Mouse (Mus musculus) G1E (cell line): ENCODE results near the gene Tbx1. TPM values are rescaled to one million over a fixed set of nuclear protein-coding genes. Genes with fewer than 3 reads are reported as not detected.

Experiments used
- ATAC-seq: 2 replicates; pipeline ENCODE4 v1.8.0; 2016; ENCODE audit warnings: mild to moderate bottlenecking; ENCODE audit not compliant: insufficient number of reproducible peaks, poor library complexity, low FRiP score, severe bottlenecking; ENCODE audit errors: extremely low read depth
- DNase-seq: peaks from one replicate; pipeline ENCODE4 v3.0.0; 2012; ENCODE audit warnings: low spot score
- H3K27me3 ChIP-seq: 2 replicates; pipeline ENCODE4 v1.6.1; 2012; ENCODE audit warnings: mild to moderate bottlenecking, low read length, inconsistent platforms; ENCODE audit not compliant: insufficient read depth
- H3K36me3 ChIP-seq: replicated peaks from 2 replicates; pipeline ENCODE3; 2012; ENCODE audit warnings: mild to moderate bottlenecking, inconsistent platforms
- H3K4me1 ChIP-seq: 2 replicates; pipeline ENCODE4 v1.6.1; 2012; ENCODE audit warnings: low read depth, low read length, inconsistent platforms, mixed read lengths; ENCODE audit not compliant: insufficient read depth
- H3K4me3 ChIP-seq: 2 replicates; pipeline ENCODE4 v1.5.1; 2012; ENCODE audit warnings: low read depth, mild to moderate bottlenecking, inconsistent platforms, low read length, moderate library complexity, mixed read lengths
- H3K9me3 ChIP-seq: replicated peaks from 2 replicates; pipeline ENCODE4 v1.6.1; 2012; ENCODE audit warnings: inconsistent platforms
- CTCF ChIP-seq: IDR thresholded peaks from 2 replicates; pipeline ENCODE4 v1.5.1; 2012; ENCODE audit warnings: low read depth, low read length, inconsistent platforms, mixed read lengths
- GATA1 ChIP-seq: IDR thresholded peaks from 2 replicates; pipeline ENCODE4 v1.6.1; 2012; ENCODE audit warnings: borderline replicate concordance, low read length, inconsistent platforms, mixed read lengths
- GATA2 ChIP-seq: IDR thresholded peaks from 2 replicates; pipeline ENCODE4 v1.6.1; 2012; ENCODE audit warnings: low read depth, low read length, inconsistent platforms, borderline replicate concordance
- POLR2AphosphoS5 ChIP-seq: IDR thresholded peaks from 2 replicates; pipeline ENCODE4 v1.6.1; 2012; ENCODE audit warnings: low read depth, low read length, inconsistent platforms; ENCODE audit not compliant: insufficient replicate concordance
- TAL1 ChIP-seq: conservative IDR thresholded peaks from 2 replicates; pipeline ENCODE4 v1.6.1; 2012; ENCODE audit warnings: low read depth, low read length, inconsistent platforms, mixed read lengths
- polyA plus RNA-seq: library from polyadenylated mRNA; stranded (reverse); fragments of >175 nt; gene quantifications from 2 replicates; pipeline ENCODE4 v1.2.3, GENCODE M21; 2012
- total RNA-seq, 2 experiments: library from RNA; stranded (forward) in 1 of 2; stranded (reverse) in 1 of 2; fragments of 200-1000 nt in 1 of 2; fragments of >200 nt in 1 of 2; fragmentation: Nextera tagmentation in 1 of 2; gene quantifications; 2 replicates each; pipeline ENCODE4 v1.2.3; 2014 to 2017

The Tbx1 gene
- total and polyA plus RNA-seq, 3 experiments = 0.11 TPM; not detected in 2

DNA sequence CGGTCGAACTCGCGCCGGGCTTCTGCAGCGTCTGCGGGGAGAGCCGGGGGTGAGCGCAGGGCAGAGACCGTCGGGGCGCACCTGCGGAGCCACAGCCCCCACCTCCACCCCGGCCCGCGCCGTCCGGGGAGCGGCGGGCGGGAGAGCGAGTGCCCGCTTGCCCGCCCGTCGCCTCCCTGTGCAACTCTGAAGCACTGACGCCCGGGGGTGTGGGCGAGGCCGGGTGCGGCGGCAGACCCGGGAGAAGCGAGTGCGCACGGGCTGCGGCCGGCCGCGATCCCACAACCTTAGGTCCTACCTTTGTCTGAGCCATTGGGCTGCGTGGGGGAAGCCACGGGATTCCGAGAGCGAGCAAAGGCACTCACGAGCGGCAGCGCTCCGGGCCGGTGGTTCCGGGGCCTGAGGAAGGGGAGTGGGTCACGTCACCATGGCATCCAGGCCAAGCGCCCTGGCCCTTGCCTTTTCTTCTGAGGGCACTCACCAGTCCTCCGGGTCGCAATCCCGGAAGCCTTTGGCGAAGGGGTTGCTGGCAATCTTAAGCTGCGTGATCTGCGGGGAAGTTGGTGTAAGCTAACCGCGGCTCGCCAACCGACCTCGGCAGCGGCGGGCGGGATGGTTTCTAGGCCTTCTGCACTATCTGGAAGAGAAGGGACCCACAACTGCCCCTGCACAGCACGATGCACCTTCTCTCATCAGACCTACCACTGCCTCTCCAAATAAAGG lies 7.9 kb downstream of the Tbx1 start:
- ATAC-seq (no peak), DNase-seq (no peak)
- H3K36me3 ChIP-seq = no peaks in the 10 kb centered on the region
- H3K4me1 ChIP-seq = no peaks in the 10 kb centered on the region
- H3K27me3 ChIP-seq = peaks cover 13% of the 10 kb centered on the region; the same call in 1 of the 2 replicates
- no peak for TF ChIP-seq GATA2
- no peak for TF ChIP-seq TAL1
- TF ChIP-seq POLR2AphosphoS5 = no peak
- no peak for TF ChIP-seq GATA1
- no peak for TF ChIP-seq CTCF
- H3K4me3 ChIP-seq = peak overlapping the region; percentile 13; the same call in 1 of the 2 replicates
- peaks cover 33% of the 10 kb centered on the region for H3K9me3 ChIP-seq

DNA sequence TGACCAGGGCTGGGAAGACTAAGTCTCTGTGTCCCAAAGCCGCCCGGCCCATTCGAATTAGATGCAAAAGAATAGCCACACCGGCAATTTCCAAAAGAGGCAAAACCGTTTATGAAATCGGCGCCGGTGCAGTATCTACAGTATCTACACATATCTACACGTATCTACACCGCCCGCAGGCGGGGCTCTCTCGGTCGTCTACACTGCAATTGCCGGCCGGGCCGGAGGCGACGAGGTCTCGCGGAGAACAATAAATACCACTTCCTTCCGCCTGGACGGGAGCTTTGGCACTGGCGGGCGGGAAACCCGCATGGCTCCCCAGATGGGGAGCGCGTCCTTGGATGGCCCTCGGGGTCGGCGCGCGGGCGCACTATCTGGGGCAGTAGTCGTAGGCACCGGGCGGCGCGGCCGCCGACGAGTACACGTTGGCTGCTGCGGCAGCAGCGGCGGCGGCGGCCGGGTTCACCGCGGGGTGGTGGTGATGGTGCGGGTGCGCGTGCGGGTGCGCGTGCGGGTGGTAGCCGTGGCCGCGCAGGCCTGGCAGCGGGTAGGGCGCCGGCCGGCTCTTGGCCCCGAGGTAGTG lies 8.8 kb downstream of the Tbx1 start:
- Histone ChIP-seq H3K36me3 (no peaks in the 10 kb centered on the region), H3K27me3 (peaks cover 16% of the 10 kb centered on the region), H3K9me3 (peaks cover 32% of the 10 kb centered on the region), H3K4me3 (no peak overlapping the region; the same call in 1 of the 2 replicates), H3K4me1 (no peaks in the 10 kb centered on the region)
- DNase-seq = no peak
- no peak for ATAC-seq
- TF ChIP-seq TAL1 (no peak), POLR2AphosphoS5 (no peak), GATA1 (no peak), GATA2 (no peak)

DNA sequence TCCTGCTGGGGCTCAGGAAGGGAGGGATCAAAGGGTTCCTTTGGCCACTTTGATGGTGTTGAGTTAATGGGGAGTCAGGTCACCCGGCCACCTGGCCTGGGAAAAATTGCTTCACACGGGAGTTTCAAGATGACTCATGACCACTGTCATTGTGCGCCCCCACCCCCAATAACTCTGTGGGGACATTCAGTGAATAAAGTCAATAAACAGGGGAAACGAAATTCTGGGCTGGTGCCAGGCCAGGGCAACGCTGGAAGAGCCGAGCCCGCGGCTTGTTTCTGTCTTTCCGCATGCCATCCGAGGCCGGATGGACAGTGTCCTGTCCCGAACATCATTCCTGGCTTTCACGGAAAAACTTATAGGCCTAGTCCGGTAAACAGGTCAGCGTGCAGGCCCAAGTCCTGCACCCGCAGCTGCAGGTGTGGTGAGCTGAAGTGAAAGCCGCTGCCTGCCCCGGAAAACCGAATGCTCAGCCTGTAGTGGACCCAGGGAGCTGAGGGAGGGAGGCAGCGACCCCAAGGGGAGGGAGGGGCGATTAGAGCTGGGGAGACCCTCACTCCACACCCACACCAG lies 9.3 kb downstream of the Tbx1 start:
- peaks cover 14% of the 10 kb centered on the region for H3K27me3 ChIP-seq
- H3K4me3 ChIP-seq = no peak overlapping the region
- TF ChIP-seq POLR2AphosphoS5 (no peak), TAL1 (no peak)
- no peak for DNase-seq
- no peaks in the 10 kb centered on the region for H3K36me3 ChIP-seq
- H3K4me1 ChIP-seq = no peaks in the 10 kb centered on the region
- peaks cover 26% of the 10 kb centered on the region for H3K9me3 ChIP-seq
- ATAC-seq = no peak

DNA sequence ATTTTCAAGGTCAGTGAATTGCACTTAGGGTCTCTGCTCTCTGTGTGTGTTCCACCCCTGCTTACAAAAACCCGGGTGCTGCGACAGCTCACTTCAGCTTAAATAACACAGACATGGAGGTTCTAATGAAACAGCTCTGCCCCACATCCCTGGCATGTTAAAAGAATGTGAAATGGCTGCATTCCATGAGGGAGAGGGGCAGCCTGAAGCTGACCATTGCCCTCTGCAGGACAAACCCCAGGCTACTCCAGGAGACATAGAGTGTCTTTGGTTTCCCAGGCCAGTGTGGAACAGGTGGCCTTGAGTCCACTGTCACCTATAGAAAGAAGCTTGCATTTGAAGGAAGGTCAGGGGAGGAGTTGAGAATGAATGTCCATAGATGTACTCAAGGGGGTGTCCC lies 10.1 kb downstream of the Tbx1 start:
- no peaks in the 10 kb centered on the region for H3K36me3 ChIP-seq
- peaks cover 14% of the 10 kb centered on the region for H3K27me3 ChIP-seq
- no peak for DNase-seq
- no peak overlapping the region for H3K4me3 ChIP-seq
- ATAC-seq = no peak
- TF ChIP-seq CTCF (no peak), GATA1 (no peak), POLR2AphosphoS5 (no peak), GATA2 (no peak), TAL1 (no peak)
- H3K4me1 ChIP-seq = no peaks in the 10 kb centered on the region
- peaks cover 24% of the 10 kb centered on the region for H3K9me3 ChIP-seq

DNA sequence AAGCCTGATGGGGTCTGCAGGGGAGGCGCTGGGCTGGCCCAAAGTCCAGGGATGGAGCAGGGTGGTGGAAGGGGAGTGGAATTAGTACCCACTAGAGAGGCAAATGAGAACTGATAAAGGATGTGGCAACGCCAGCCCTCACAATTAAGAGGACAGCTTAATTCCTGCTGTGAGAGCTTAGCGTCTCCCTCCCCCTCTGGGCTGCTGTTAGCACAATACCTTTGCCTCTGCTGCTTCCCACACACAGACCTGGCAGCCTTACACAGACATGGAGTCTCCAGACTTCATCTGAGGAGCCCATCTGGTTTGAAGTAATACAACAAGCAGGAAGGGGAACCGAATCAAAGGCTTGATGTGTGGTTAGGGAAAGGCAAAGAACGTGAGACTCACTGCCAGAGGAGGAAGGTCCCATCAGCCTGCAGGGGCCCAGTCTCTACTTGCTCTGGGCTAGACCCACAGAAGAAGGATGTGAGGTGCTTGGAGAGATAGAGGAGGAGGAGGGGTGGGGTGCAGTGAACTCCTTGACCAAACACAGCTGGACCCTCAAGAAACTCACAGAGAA lies 12.8 kb downstream of the Tbx1 start:
- Histone ChIP-seq H3K27me3 (peaks cover 17% of the 10 kb centered on the region), H3K4me1 (no peaks in the 10 kb centered on the region), H3K36me3 (no peaks in the 10 kb centered on the region), H3K4me3 (no peak overlapping the region), H3K9me3 (peaks cover 16% of the 10 kb centered on the region)
- ATAC-seq = no peak
- no peak for TF ChIP-seq TAL1
- TF ChIP-seq GATA2 = no peak
- TF ChIP-seq CTCF = no peak
- no peak for TF ChIP-seq GATA1
- no peak for TF ChIP-seq POLR2AphosphoS5
- no peak for DNase-seq

DNA sequence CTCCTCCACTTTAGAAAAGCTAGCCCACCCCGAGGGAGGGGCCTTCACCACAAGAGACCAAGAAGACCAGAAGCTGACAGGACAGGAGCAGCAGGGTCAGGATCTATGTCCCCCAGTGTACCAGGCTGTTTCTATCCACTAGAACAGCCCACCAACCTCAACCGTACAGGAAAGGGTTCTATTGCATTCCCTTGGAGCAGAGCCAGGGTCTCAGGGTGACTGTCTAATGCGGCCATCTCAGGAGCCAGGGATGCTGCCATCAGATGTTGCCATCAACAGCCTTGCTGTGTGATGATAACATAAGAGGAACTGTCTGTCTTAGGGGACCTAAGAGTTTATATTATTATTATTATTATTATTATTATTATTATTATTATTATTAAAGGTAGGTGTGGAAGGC lies 13.4 kb downstream of the Tbx1 start:
- TF ChIP-seq POLR2AphosphoS5 = no peak
- no peak for TF ChIP-seq GATA2
- TF ChIP-seq TAL1 = no peak
- no peak for TF ChIP-seq GATA1
- no peak for TF ChIP-seq CTCF
- peaks cover 16% of the 10 kb centered on the region for H3K27me3 ChIP-seq
- H3K4me1 ChIP-seq = no peaks in the 10 kb centered on the region

More for the DNA sequence above, 13.4 kb downstream of the Tbx1 start:
- DNase-seq (no peak), ATAC-seq (no peak)
- Histone ChIP-seq H3K4me3 (no peak overlapping the region), H3K36me3 (no peaks in the 10 kb centered on the region), H3K9me3 (peaks cover 10% of the 10 kb centered on the region)
